Mouse (Mus musculus) left cerebral cortex, adult 8-10 months (tissue): ENCODE data around the gene Aebp1. TPM values are rescaled to one million over a fixed set of nuclear protein-coding genes. Genes with fewer than 3 reads are reported as not detected.

Experiments
- DNase-seq, 2 experiments: peaks; one replicate each; pipeline ENCODE4 v3.0.0; 2022; ENCODE audit warnings: low spot score in 2 of 2
- total RNA-seq, 4 experiments: library from RNA; stranded (reverse); gene quantifications; 2 replicates each; pipeline ENCODE4 v1.2.4; 2022

Aebp1 gene
- total RNA-seq, 4 experiments from 2014 or later = 22.3 to 25.7 (median 24.6) TPM

- DNase-seq = no peak
Measured at GRCm38 (mm10) chr11:5892810-5893368, 31.1 kb downstream of the Aebp1 start.

- DNase-seq = no peak
Measured at GRCm38 (mm10) chr11:5893807-5894206, 32.1 kb downstream of the Aebp1 start.

GRCm38 (mm10) chr11:5897230-5897629 is 35.5 kb downstream of the Aebp1 start:
- DNase-seq = no peak

GRCm38 (mm10) chr11:5897839-5898238 is 36.1 kb downstream of the Aebp1 start:
- no peak for DNase-seq

GRCm38 (mm10) chr11:5898531-5898930 is 36.8 kb downstream of the Aebp1 start, which contains the start of gene Myl7:
Myl7 (minus strand) TSS chr11:5898782.
- DNase-seq = no peak

- no peak for DNase-seq
Measured at GRCm38 (mm10) chr11:5899286-5899685, 37.5 kb downstream of the Aebp1 start.

- no peak for DNase-seq
Measured at GRCm38 (mm10) chr11:5901320-5901719, 39.6 kb downstream of the Aebp1 start.

- DNase-seq = peak in 1 of 2 experiments; percentile 60
Measured at GRCm38 (mm10) chr11:5901950-5902349, 40.2 kb downstream of the Aebp1 start.

GRCm38 (mm10) chr11:5902390-5902789 is 40.6 kb downstream of the Aebp1 start:
- DNase-seq = no peak

GRCm38 (mm10) chr11:5903844-5904243 is 42.1 kb downstream of the Aebp1 start:
- DNase-seq = no peak

- DNase-seq = no peak
Measured at GRCm38 (mm10) chr11:5904357-5904756, 42.6 kb downstream of the Aebp1 start.

GRCm38 (mm10) chr11:5904871-5905270 is 43.1 kb downstream of the Aebp1 start:
- no peak for DNase-seq

- peak in 1 of 2 experiments; percentile 33 for DNase-seq
Measured at GRCm38 (mm10) chr11:5905778-5906518, 44.2 kb downstream of the Aebp1 start.

- DNase-seq = no peak
Measured at GRCm38 (mm10) chr11:5907096-5907495, 45.3 kb downstream of the Aebp1 start.

GRCm38 (mm10) chr11:5908642-5909041 is 46.9 kb downstream of the Aebp1 start:
- no peak for DNase-seq

GRCm38 (mm10) chr11:5912635-5913034 is 50.9 kb downstream of the Aebp1 start:
- peak in 1 of 2 experiments; percentile 54 for DNase-seq

- peak in 1 of 2 experiments; percentile 40 for DNase-seq
Measured at GRCm38 (mm10) chr11:5913256-5913655, 51.5 kb downstream of the Aebp1 start.

GRCm38 (mm10) chr11:5913936-5914335 is 52.2 kb downstream of the Aebp1 start:
- no peak for DNase-seq

- no peak for DNase-seq
Measured at GRCm38 (mm10) chr11:5914940-5915339, 53.2 kb downstream of the Aebp1 start.

GRCm38 (mm10) chr11:5915429-5916177 is 53.9 kb downstream of the Aebp1 start:
- DNase-seq = peak in 1 of 2 experiments; percentile 61

GRCm38 (mm10) chr11:5916178-5916548 is 54.4 kb downstream of the Aebp1 start:
- no peak for DNase-seq

GRCm38 (mm10) chr11:5918111-5918510 is 56.4 kb downstream of the Aebp1 start:
- DNase-seq = no peak
